Mouse (Mus musculus) stomach, postnatal 0 days (tissue): Measurements from ENCODE around the gene Gck. TPM values are rescaled to one million over a fixed set of nuclear protein-coding genes. Genes with fewer than 3 reads are reported as not detected.

ENCODE experiments used
- ATAC-seq: fragments of 200-750 bp; cut with Nextera tagmentation; 2 replicates; pipeline ENCODE4 v1.8.0; 2017; ENCODE audit not compliant: low FRiP score, low TSS enrichment
- DNase-seq: peaks from one replicate; pipeline ENCODE4 v3.0.0-alpha.2; 2016; ENCODE audit warnings: low spot score
- H3K27ac ChIP-seq: fragments of 300-500 bp; sonication (generic); replicated peaks from 2 replicates; pipeline ENCODE4 v1.5.1; 2014; ENCODE audit warnings: mild to moderate bottlenecking, control low read depth
- H3K27me3 ChIP-seq: fragments of 300-500 bp; sonication (generic); 2 replicates; pipeline ENCODE4 v1.6.1; 2014; ENCODE audit warnings: low read length; ENCODE audit not compliant: control insufficient read depth, insufficient read depth
- H3K36me3 ChIP-seq: fragments of 300-500 bp; sonication (generic); 2 replicates; pipeline ENCODE4 v1.6.1; 2014; ENCODE audit warnings: low read length, mixed read lengths; ENCODE audit not compliant: control insufficient read depth, insufficient read depth
- H3K4me1 ChIP-seq: fragments of 300-500 bp; sonication (generic); replicated peaks from 2 replicates; pipeline ENCODE4 v1.6.1; 2014; ENCODE audit warnings: antibody characterized with exemption; ENCODE audit not compliant: control insufficient read depth, insufficient read depth
- H3K4me2 ChIP-seq: fragments of 300-500 bp; sonication (generic); replicated peaks from 2 replicates; pipeline ENCODE4 v1.6.1; 2014; ENCODE audit warnings: low read depth, mild to moderate bottlenecking, control low read depth, moderate library complexity
- H3K4me3 ChIP-seq: fragments of 300-500 bp; sonication (generic); 2 replicates; pipeline ENCODE4 v1.5.1; 2014; ENCODE audit warnings: low read depth, low read length, control low read depth
- H3K9ac ChIP-seq: fragments of 300-500 bp; sonication (generic); 2 replicates; pipeline ENCODE4 v1.6.1; 2014; ENCODE audit warnings: mild to moderate bottlenecking, low read length, control low read depth, mixed read lengths
- H3K9me3 ChIP-seq: fragments of 300-500 bp; sonication (generic); 2 replicates; pipeline ENCODE4 v1.6.1; 2016; ENCODE audit warnings: low read length; ENCODE audit not compliant: control insufficient read depth
- CTCF ChIP-seq: IDR thresholded peaks from 2 replicates; pipeline ENCODE4 v1.5.1; 2016; ENCODE audit warnings: antibody characterized with exemption, low read depth, mild to moderate bottlenecking, moderate library complexity
- EP300 ChIP-seq: optimal IDR thresholded peaks from 2 replicates; pipeline ENCODE3; 2016; ENCODE audit warnings: antibody characterized with exemption
- WGBS: fragments of 180-500 bp; shearing (Covaris S2); extraction: QIAGEN DNeasy Blood & Tissue Kit; methylation state at CpG from one replicate; pipeline ENCODE4 v1.1.7; 2014; 5-methylcytosine and 5-hydroxymethylcytosine counted together
- polyA plus RNA-seq: library from polyadenylated mRNA; unstranded; fragments of >200 nt; fragmentation: Nextera tagmentation; extraction: Ambion mirVana; gene quantifications from 2 replicates; pipeline ENCODE4 v1.2.1, GENCODE M21; 2015

Gene Gck
- polyA plus RNA-seq, 1 experiment from 2014 or later: 1.9 TPM

- 88% methylated on average over 6 of the region's 6 CpGs for WGBS
- TF ChIP-seq EP300 (no peak), CTCF (no peak)
- ATAC-seq: no peak
These were observed 45.0 kb downstream of the Gck start for GRCm38 (mm10) chr11:5904871-5905270.

DNA sequence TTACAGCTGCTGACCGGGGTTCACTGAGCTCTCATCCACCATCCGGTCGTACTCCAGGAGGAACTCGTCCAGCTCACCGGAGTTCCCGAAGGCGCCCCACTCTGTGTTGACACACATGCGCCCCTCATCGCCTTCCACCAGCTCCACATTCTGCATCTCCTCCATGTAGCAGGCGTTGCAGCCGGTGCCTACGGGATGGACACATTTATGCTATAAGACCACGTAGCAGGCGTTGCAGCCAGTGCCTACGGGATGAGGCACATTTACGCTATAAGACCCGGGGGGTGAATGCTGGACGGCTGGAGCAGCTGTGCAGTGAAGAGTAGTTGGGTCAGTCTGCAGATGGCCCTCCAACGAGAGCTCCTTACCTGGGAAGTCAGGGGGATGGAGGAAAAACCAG, 45.5 kb downstream of the Gck start:
- DNase-seq (no peak), ATAC-seq (no peak)
- no peak overlapping the region for H3K4me3 ChIP-seq
- TF ChIP-seq EP300: no peak
- no peak for TF ChIP-seq CTCF
- peaks cover 6% of the 10 kb centered on the region; the same call in 1 of the 2 replicates for H3K4me1 ChIP-seq
- H3K27ac ChIP-seq: no peak overlapping the region
- no peaks in the 10 kb centered on the region for H3K36me3 ChIP-seq
- 75% methylated on average over 19 of the region's 19 CpGs for WGBS
- H3K27me3 ChIP-seq: no peaks in the 10 kb centered on the region
- H3K9ac ChIP-seq: no peak overlapping the region
- H3K4me2 ChIP-seq: no peak overlapping the region
- H3K9me3 ChIP-seq: no peaks in the 10 kb centered on the region

More at GRCm38 (mm10) chr11:5904871-5905270, 45.0 kb downstream of the Gck start:
- Histone ChIP-seq H3K4me3 (no peak overlapping the region), H3K9ac (no peak overlapping the region), H3K27ac (no peak overlapping the region), H3K4me1 (peaks cover 6% of the 10 kb centered on the region; the same call in 1 of the 2 replicates), H3K36me3 (no peaks in the 10 kb centered on the region), H3K9me3 (no peaks in the 10 kb centered on the region), H3K27me3 (no peaks in the 10 kb centered on the region), H3K4me2 (no peak overlapping the region)
- DNase-seq: no peak

DNA sequence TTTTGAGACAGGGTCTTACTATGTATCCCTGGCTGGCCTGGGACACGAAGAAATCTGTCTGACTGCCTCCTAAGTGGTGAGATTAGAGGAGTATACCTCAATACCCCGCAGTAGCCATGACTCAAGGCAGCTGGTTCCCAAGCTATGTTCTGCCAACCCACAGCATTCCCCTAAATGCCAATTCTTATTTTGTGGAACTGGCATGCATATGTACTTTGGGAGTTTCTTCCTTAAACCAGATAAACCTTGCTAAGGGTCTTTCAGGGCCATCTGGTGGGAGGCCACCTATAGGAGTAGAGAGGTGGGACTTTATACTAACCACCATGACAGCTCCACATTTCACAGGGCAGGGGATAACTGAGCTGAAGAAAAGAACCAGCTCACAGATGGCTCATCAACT, 46.0 kb downstream of the Gck start:
- TF ChIP-seq CTCF (no peak), EP300 (no peak)
- H3K4me3 ChIP-seq: no peak overlapping the region
- H3K27ac ChIP-seq: no peak overlapping the region
- DNase-seq: no peak
- H3K4me1 ChIP-seq: peaks cover 6% of the 10 kb centered on the region; the same call in 1 of the 2 replicates
- H3K9ac ChIP-seq: no peak overlapping the region
- no peaks in the 10 kb centered on the region for H3K9me3 ChIP-seq
- H3K27me3 ChIP-seq: no peaks in the 10 kb centered on the region
- no peak for ATAC-seq
- no peaks in the 10 kb centered on the region for H3K36me3 ChIP-seq
- no peak overlapping the region for H3K4me2 ChIP-seq
- WGBS: 76% methylated on average over 2 of the region's 2 CpGs

- H3K9me3 ChIP-seq: no peaks in the 10 kb centered on the region
- ATAC-seq (no peak), DNase-seq (no peak)
- H3K27ac ChIP-seq: 0 out of 2 replicates have a peak overlapping the region, but pooled peaks have one; percentile 40
- peaks cover 8% of the 10 kb centered on the region; the same call in 1 of the 2 replicates for H3K4me1 ChIP-seq
- H3K27me3 ChIP-seq: no peaks in the 10 kb centered on the region
- H3K9ac ChIP-seq: peak overlapping the region; percentile 45
- 26% methylated on average over 6 of the region's 6 CpGs for WGBS
- TF ChIP-seq CTCF (no peak), EP300 (no peak)
- H3K4me3 ChIP-seq: peak overlapping the region; percentile 30
- no peaks in the 10 kb centered on the region for H3K36me3 ChIP-seq
- H3K4me2 ChIP-seq: peak overlapping the region; percentile 62
These were observed 47.5 kb downstream of the Gck start for GRCm38 (mm10) chr11:5902390-5902789.

- H3K27ac ChIP-seq: peak overlapping the region; percentile 61; the same call in 1 of the 2 replicates
These were observed 47.9 kb downstream of the Gck start for GRCm38 (mm10) chr11:5901950-5902349.

DNA sequence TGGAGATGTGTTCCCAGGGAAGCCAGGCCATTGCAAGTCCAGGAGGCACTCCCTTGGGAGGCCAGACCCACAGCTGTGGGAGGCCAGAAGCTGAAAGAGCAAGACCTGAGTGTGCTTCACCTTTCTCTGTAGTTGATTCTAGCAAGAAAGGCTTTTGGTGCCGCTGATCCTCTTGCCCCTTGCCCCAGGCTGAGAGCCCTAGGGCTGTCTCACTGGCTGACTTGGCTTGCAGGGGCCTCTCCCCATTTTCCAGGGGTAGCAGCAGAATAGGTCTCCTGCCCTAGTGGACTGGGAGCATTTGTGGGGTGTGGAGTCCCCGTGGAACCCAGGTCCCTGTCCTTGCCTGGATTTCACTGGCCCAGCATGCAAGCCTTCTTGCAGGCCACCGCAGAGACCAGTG, 48.6 kb downstream of the Gck start:
- 43% methylated on average over 3 of the region's 3 CpGs for whole genome bisulfite sequencing
- H3K27me3 ChIP-seq: no peaks in the 10 kb centered on the region
- DNase-seq: no peak
- no peaks in the 10 kb centered on the region for H3K36me3 ChIP-seq
- no peaks in the 10 kb centered on the region for H3K9me3 ChIP-seq
- H3K9ac ChIP-seq: peak overlapping the region; percentile 45
- peaks cover 8% of the 10 kb centered on the region; the same call in 1 of the 2 replicates for H3K4me1 ChIP-seq
- TF ChIP-seq CTCF (no peak), EP300 (no peak)
- ATAC-seq: no peak
- peak overlapping the region; percentile 61; the same call in 1 of the 2 replicates for H3K27ac ChIP-seq
- H3K4me2 ChIP-seq: peak overlapping the region; percentile 62
- H3K4me3 ChIP-seq: no peak overlapping the region

More at GRCm38 (mm10) chr11:5901950-5902349, 47.9 kb downstream of the Gck start:
- H3K27me3 ChIP-seq: no peaks in the 10 kb centered on the region
- WGBS: 2% methylated on average over 32 of the region's 32 CpGs
- H3K36me3 ChIP-seq: no peaks in the 10 kb centered on the region
- DNase-seq (peak; percentile 85), ATAC-seq (peak; percentile 76)
- H3K9ac ChIP-seq: peak overlapping the region; percentile 45
- TF ChIP-seq CTCF (no peak), EP300 (no peak)
- peak overlapping the region; percentile 62 for H3K4me2 ChIP-seq
- peak overlapping the region; percentile 30 for H3K4me3 ChIP-seq
- H3K9me3 ChIP-seq: no peaks in the 10 kb centered on the region
- peaks cover 8% of the 10 kb centered on the region; the same call in 1 of the 2 replicates for H3K4me1 ChIP-seq
